Mouse (Mus musculus) forebrain, embryonic 16.5 days (tissue): Measurements from ENCODE around the gene Cyp11a1. TPM values are rescaled to one million over a fixed set of nuclear protein-coding genes. Genes with fewer than 3 reads are reported as not detected.

Experiments
- ATAC-seq: fragments of 200-750 bp; cut with Nextera tagmentation; 2 replicates; pipeline ENCODE4 v1.8.0; 2017; ENCODE audit warnings: mild to moderate bottlenecking, moderate library complexity
- H3K27ac ChIP-seq: fragments of 300-500 bp; sonication (generic); 2 replicates; pipeline ENCODE4 v1.5.1; 2014; ENCODE audit warnings: low read length, control low read depth
- H3K27me3 ChIP-seq: fragments of 300-500 bp; sonication (generic); replicated peaks from 2 replicates; pipeline ENCODE4 v1.6.1; 2014; ENCODE audit warnings: low read length; ENCODE audit not compliant: control insufficient read depth, insufficient read depth
- H3K36me3 ChIP-seq: fragments of 300-500 bp; sonication (generic); 2 replicates; pipeline ENCODE4 v1.6.1; 2014; ENCODE audit not compliant: control insufficient read depth, insufficient read depth
- H3K4me1 ChIP-seq: fragments of 300-500 bp; sonication (generic); replicated peaks from 2 replicates; pipeline ENCODE4 v1.6.1; 2014; ENCODE audit warnings: low read length; ENCODE audit not compliant: control insufficient read depth, insufficient read depth
- H3K4me2 ChIP-seq: fragments of 300-500 bp; sonication (generic); 2 replicates; pipeline ENCODE4 v1.6.1; 2014; ENCODE audit warnings: mild to moderate bottlenecking, low read length, control low read depth
- H3K4me3 ChIP-seq: fragments of 300-500 bp; sonication (generic); replicated peaks from 2 replicates; pipeline ENCODE4 v1.5.1; 2014; ENCODE audit warnings: mild to moderate bottlenecking, low read length, control low read depth
- H3K9ac ChIP-seq: fragments of 300-500 bp; sonication (generic); replicated peaks from 2 replicates; pipeline ENCODE4 v1.6.1; 2014; ENCODE audit warnings: low read depth, low read length, control low read depth
- H3K9me3 ChIP-seq: fragments of 300-500 bp; sonication (generic); 2 replicates; pipeline ENCODE4 v1.6.1; 2016; ENCODE audit warnings: low read length; ENCODE audit not compliant: control insufficient read depth
- WGBS: fragments of 180-500 bp; shearing (Covaris S2); extraction: QIAGEN DNeasy Blood & Tissue Kit; methylation state at CpG from one replicate; pipeline ENCODE4 v1.1.7; 2014; 5-methylcytosine and 5-hydroxymethylcytosine counted together
- polyA plus RNA-seq: library from polyadenylated mRNA; unstranded; fragments of >200 nt; fragmentation: Nextera tagmentation; extraction: Ambion mirVana; gene quantifications from 2 replicates; pipeline ENCODE4 v1.2.1, GENCODE M21; 2015

The Cyp11a1 gene
- polyA plus RNA-seq, 1 experiment from 2014 or later, result 0.66 TPM

GRCm38 (mm10) chr9:57998685-57999084 lies 7.5 kb upstream of the Cyp11a1 start:
- H3K27me3 ChIP-seq, result peaks cover 10% of the 10 kb centered on the region
- peaks cover 9% of the 10 kb centered on the region for H3K4me1 ChIP-seq
- no peaks in the 10 kb centered on the region for H3K36me3 ChIP-seq
- H3K9me3 ChIP-seq, result no peaks in the 10 kb centered on the region
- no peak overlapping the region for H3K9ac ChIP-seq
- WGBS, result 50% methylated on average over 2 of the region's 2 CpGs
- no peak overlapping the region for H3K4me3 ChIP-seq
- H3K27ac ChIP-seq, result no peak overlapping the region
- ATAC-seq, result peak; percentile 6; the same call in 1 of the 2 replicates
- H3K4me2 ChIP-seq, result no peak overlapping the region

GRCm38 (mm10) chr9:57999676-58000075 lies 6.5 kb upstream of the Cyp11a1 start:
- no peaks in the 10 kb centered on the region for H3K9me3 ChIP-seq
- H3K4me1 ChIP-seq, result peaks cover 8% of the 10 kb centered on the region
- H3K4me2 ChIP-seq, result no peak overlapping the region
- ATAC-seq, result no peak
- no peak overlapping the region for H3K4me3 ChIP-seq
- no peaks in the 10 kb centered on the region for H3K36me3 ChIP-seq
- peaks cover 10% of the 10 kb centered on the region for H3K27me3 ChIP-seq
- WGBS, result 58% methylated on average over 2 of the region's 2 CpGs
- H3K9ac ChIP-seq, result no peak overlapping the region
- H3K27ac ChIP-seq, result no peak overlapping the region

GRCm38 (mm10) chr9:58003272-58003671 lies 2.9 kb upstream of the Cyp11a1 start:
- Histone ChIP-seq H3K4me3 (no peak overlapping the region), H3K9me3 (no peaks in the 10 kb centered on the region), H3K27me3 (peaks cover 10% of the 10 kb centered on the region), H3K4me2 (no peak overlapping the region), H3K9ac (no peak overlapping the region), H3K36me3 (no peaks in the 10 kb centered on the region), H3K27ac (no peak overlapping the region), H3K4me1 (peaks cover under 1% of the 10 kb centered on the region; the same call in 1 of the 2 replicates)
- 28% methylated on average over 2 of the region's 2 CpGs for WGBS
- no peak for ATAC-seq

GRCm38 (mm10) chr9:58008336-58009014 lies 2.3 kb downstream of the Cyp11a1 start:
- Histone ChIP-seq H3K4me1 (peaks cover 14% of the 10 kb centered on the region), H3K4me3 (no peak overlapping the region), H3K9me3 (no peaks in the 10 kb centered on the region), H3K36me3 (no peaks in the 10 kb centered on the region), H3K27me3 (no peaks in the 10 kb centered on the region), H3K9ac (peak overlapping the region; percentile 52), H3K4me2 (peak overlapping the region; percentile 39), H3K27ac (peak overlapping the region; percentile 77)
- 50% methylated on average over 12 of the region's 12 CpGs for WGBS
- peak; percentile 54 for ATAC-seq

- H3K9me3 ChIP-seq, result no peaks in the 10 kb centered on the region
- peaks cover 14% of the 10 kb centered on the region for H3K4me1 ChIP-seq
- peak; percentile 95 for ATAC-seq
- H3K27ac ChIP-seq, result peak overlapping the region; percentile 77
- peak overlapping the region; percentile 52 for H3K9ac ChIP-seq
- H3K4me3 ChIP-seq, result no peak overlapping the region
- WGBS, result 3% methylated on average over 6 of the region's 6 CpGs
- H3K36me3 ChIP-seq, result no peaks in the 10 kb centered on the region
- peak overlapping the region; percentile 39 for H3K4me2 ChIP-seq
- H3K27me3 ChIP-seq, result no peaks in the 10 kb centered on the region
Measured at GRCm38 (mm10) chr9:58009015-58009362, 2.8 kb downstream of the Cyp11a1 start.

GRCm38 (mm10) chr9:58009588-58009987 lies 3.4 kb downstream of the Cyp11a1 start:
- peak; percentile 3; the same call in 1 of the 2 replicates for ATAC-seq
- Histone ChIP-seq H3K36me3 (no peaks in the 10 kb centered on the region), H3K27ac (peak overlapping the region; percentile 76), H3K27me3 (no peaks in the 10 kb centered on the region), H3K9ac (no peak overlapping the region), H3K4me2 (no peak overlapping the region), H3K4me3 (no peak overlapping the region), H3K4me1 (peaks cover 14% of the 10 kb centered on the region), H3K9me3 (no peaks in the 10 kb centered on the region)
- WGBS, result 40% methylated on average over 3 of the region's 3 CpGs

- Histone ChIP-seq H3K4me2 (no peak overlapping the region), H3K4me1 (peaks cover 14% of the 10 kb centered on the region), H3K27me3 (no peaks in the 10 kb centered on the region), H3K27ac (no peak overlapping the region), H3K36me3 (no peaks in the 10 kb centered on the region), H3K9me3 (no peaks in the 10 kb centered on the region), H3K9ac (no peak overlapping the region), H3K4me3 (no peak overlapping the region)
- no peak for ATAC-seq
- WGBS, result 54% methylated on average over 7 of the region's 7 CpGs
Measured at GRCm38 (mm10) chr9:58011027-58011426, 4.8 kb downstream of the Cyp11a1 start.

GRCm38 (mm10) chr9:58011552-58011951 lies 5.3 kb downstream of the Cyp11a1 start:
- no peak for ATAC-seq
- 87% methylated on average over 8 of the region's 8 CpGs for WGBS

GRCm38 (mm10) chr9:58012486-58012885 lies 6.3 kb downstream of the Cyp11a1 start:
- no peak for ATAC-seq
- Histone ChIP-seq H3K36me3 (no peaks in the 10 kb centered on the region), H3K4me1 (peaks cover 14% of the 10 kb centered on the region), H3K27me3 (no peaks in the 10 kb centered on the region), H3K27ac (no peak overlapping the region), H3K9me3 (no peaks in the 10 kb centered on the region), H3K4me2 (no peak overlapping the region), H3K4me3 (no peak overlapping the region), H3K9ac (no peak overlapping the region)
- 87% methylated on average over 2 of the region's 2 CpGs for WGBS

More at GRCm38 (mm10) chr9:58011552-58011951, 5.3 kb downstream of the Cyp11a1 start:
- H3K36me3 ChIP-seq, result no peaks in the 10 kb centered on the region
- no peak overlapping the region for H3K4me2 ChIP-seq
- H3K27me3 ChIP-seq, result no peaks in the 10 kb centered on the region
- no peak overlapping the region for H3K4me3 ChIP-seq
- H3K27ac ChIP-seq, result no peak overlapping the region
- no peak overlapping the region for H3K9ac ChIP-seq
- no peaks in the 10 kb centered on the region for H3K9me3 ChIP-seq
- peaks cover 14% of the 10 kb centered on the region for H3K4me1 ChIP-seq
